Mouse (Mus musculus) hindlimb bud, embryonic 11.5 days (tissue): ENCODE measurements around the gene Ryr3.

Experiments
- DNase-seq: peaks from one replicate; pipeline ENCODE4 v3.0.0-alpha.2; 2012; ENCODE audit warnings: low read depth, low spot score; ENCODE audit errors: extremely low spot score

The Ryr3 gene

GRCm38 (mm10) chr2:112676721-112677120 lies 540.2 kb downstream of the Ryr3 start:
- no peak for DNase-seq

- DNase-seq: no peak
Measured at GRCm38 (mm10) chr2:112676175-112676574, 540.7 kb downstream of the Ryr3 start.

GRCm38 (mm10) chr2:112669461-112669860 lies 547.4 kb downstream of the Ryr3 start:
- DNase-seq: no peak

GRCm38 (mm10) chr2:112656131-112656530 lies 560.8 kb downstream of the Ryr3 start:
- DNase-seq: no peak

- no peak for DNase-seq
Measured at GRCm38 (mm10) chr2:112653836-112654235, 563.1 kb downstream of the Ryr3 start.

- DNase-seq: no peak
Measured at GRCm38 (mm10) chr2:112637206-112637605, 579.7 kb downstream of the Ryr3 start.

- no peak for DNase-seq
Measured at GRCm38 (mm10) chr2:112632536-112632935, 584.4 kb downstream of the Ryr3 start.

GRCm38 (mm10) chr2:112630669-112631068 lies 586.2 kb downstream of the Ryr3 start:
- no peak for DNase-seq

GRCm38 (mm10) chr2:112625156-112625555 lies 591.7 kb downstream of the Ryr3 start:
- no peak for DNase-seq

GRCm38 (mm10) chr2:112617206-112617605 lies 599.7 kb downstream of the Ryr3 start:
- no peak for DNase-seq

GRCm38 (mm10) chr2:112614375-112614774 lies 602.5 kb downstream of the Ryr3 start:
- no peak for DNase-seq

- DNase-seq: no peak
Measured at GRCm38 (mm10) chr2:112612628-112613027, 604.3 kb downstream of the Ryr3 start.

GRCm38 (mm10) chr2:112606536-112606935 lies 610.4 kb downstream of the Ryr3 start:
- DNase-seq: no peak

GRCm38 (mm10) chr2:112602487-112602886 lies 614.4 kb downstream of the Ryr3 start:
- DNase-seq: no peak

GRCm38 (mm10) chr2:112600222-112600621 lies 616.7 kb downstream of the Ryr3 start:
- no peak for DNase-seq

- DNase-seq: no peak
Measured at GRCm38 (mm10) chr2:112597064-112597463, 619.8 kb downstream of the Ryr3 start.

GRCm38 (mm10) chr2:112596415-112596814 lies 620.5 kb downstream of the Ryr3 start:
- DNase-seq: no peak

GRCm38 (mm10) chr2:112595807-112596206 lies 621.1 kb downstream of the Ryr3 start:
- DNase-seq: no peak

GRCm38 (mm10) chr2:112593781-112594180 lies 623.1 kb downstream of the Ryr3 start:
- no peak for DNase-seq

- DNase-seq: no peak
Measured at GRCm38 (mm10) chr2:112593322-112593721, 623.6 kb downstream of the Ryr3 start.

- no peak for DNase-seq
Measured at GRCm38 (mm10) chr2:112591451-112591871, 625.4 kb downstream of the Ryr3 start.

- DNase-seq: no peak
Measured at GRCm38 (mm10) chr2:112590985-112591384, 625.9 kb downstream of the Ryr3 start.
